Mouse (Mus musculus): ENCODE measurements around the gene Sdk1. TPM values are rescaled to one million over a fixed set of nuclear protein-coding genes. Genes with fewer than 3 reads are reported as not detected.

The Sdk1 gene
- polyA plus RNA-seq, 1 experiment from 2014 or later = 1.3 TPM

DNA sequence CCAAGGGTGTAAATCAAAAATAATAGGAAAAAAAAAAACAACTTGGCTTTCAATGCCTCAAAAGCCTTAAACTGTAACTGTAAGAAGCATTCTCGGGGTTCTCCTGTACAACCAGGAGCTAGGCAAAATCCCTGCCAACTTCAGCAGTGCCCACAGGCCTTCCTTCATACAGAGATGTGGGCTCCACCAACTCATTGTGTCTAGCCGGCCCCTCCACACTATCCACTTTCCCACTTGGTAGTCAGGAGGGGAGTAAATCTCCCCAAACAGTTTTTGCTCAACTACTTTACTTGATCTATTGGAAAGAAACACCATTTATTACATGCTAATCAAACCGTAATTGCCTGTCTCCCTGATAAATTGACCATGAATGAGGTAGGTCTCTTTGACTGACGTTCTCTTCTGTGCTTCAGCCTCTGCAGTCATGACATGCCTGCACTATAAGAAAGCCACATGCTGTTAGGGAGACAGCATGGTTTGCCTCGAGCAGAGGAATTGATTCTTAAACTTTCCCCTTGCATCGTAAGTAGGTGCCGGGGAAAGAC is 445.7 kb downstream of the Sdk1 start:
- WGBS = 30% methylated on average over 7 of the region's 7 CpGs
- peak; percentile 52; the same call in 1 of the 2 replicates for ATAC-seq
- peaks cover 4% of the 10 kb centered on the region; the same call in 1 of the 2 replicates for H3K4me1 ChIP-seq (replicated peaks; ENCODE audit: control insufficient read depth, insufficient read depth, low read length)

DNA sequence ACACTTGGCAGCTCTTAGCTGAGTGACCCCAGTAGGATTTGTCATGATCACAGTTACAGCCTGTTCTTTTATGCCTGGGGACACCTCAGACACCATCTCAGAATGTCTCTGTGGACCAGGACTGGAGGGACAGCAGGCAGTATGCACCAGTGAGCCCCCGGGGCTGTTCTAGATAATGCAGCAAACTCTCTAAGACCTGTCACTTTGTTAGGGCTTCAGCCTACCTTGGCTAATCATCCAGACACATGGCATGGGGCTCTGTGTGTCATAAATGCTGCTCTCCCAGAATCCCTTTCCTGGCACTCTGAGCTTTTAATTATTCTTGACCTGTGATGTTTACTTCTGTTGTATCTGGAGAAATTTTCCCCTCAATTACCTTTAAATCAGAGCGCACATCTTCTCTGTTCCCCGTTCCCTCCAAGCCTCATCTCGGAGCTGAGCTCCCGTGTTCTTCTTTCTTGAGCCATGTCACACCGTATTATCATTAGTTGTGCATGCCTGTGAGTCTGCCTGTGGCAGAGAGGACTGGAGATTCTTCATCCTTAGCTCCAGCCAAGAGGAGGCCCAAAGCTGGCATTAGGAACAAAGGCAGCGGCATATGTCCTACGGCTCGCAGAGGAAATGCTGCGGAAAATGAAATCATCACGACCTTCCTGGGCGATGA is 448.3 kb downstream of the Sdk1 start:
- H3K4me2 ChIP-seq (ENCODE audit: low read length) = no peak overlapping the region
- H3K36me3 ChIP-seq (ENCODE audit: control insufficient read depth, insufficient read depth) = no peaks in the 10 kb centered on the region
- H3K9ac ChIP-seq (replicated peaks; ENCODE audit: low read depth, low read length) = no peak overlapping the region
- no peak overlapping the region for H3K27ac ChIP-seq (ENCODE audit: low read length)
- 79% methylated on average over 12 of the region's 12 CpGs for WGBS
- no peak for ATAC-seq
- H3K4me3 ChIP-seq (replicated peaks; ENCODE audit: low read length) = no peak overlapping the region
- H3K9me3 ChIP-seq (ENCODE audit: control insufficient read depth, low read length) = no peaks in the 10 kb centered on the region
- H3K4me1 ChIP-seq (replicated peaks; ENCODE audit: control insufficient read depth, insufficient read depth, low read length) = peaks cover 7% of the 10 kb centered on the region; the same call in 1 of the 2 replicates
- H3K27me3 ChIP-seq (replicated peaks; ENCODE audit: control insufficient read depth, insufficient read depth, low read length) = no peaks in the 10 kb centered on the region

More for the DNA sequence above, 445.7 kb downstream of the Sdk1 start:
- no peak overlapping the region for H3K9ac ChIP-seq (replicated peaks; ENCODE audit: low read depth, low read length)
- H3K27me3 ChIP-seq (replicated peaks; ENCODE audit: control insufficient read depth, insufficient read depth, low read length) = no peaks in the 10 kb centered on the region
- no peak overlapping the region for H3K4me3 ChIP-seq (replicated peaks; ENCODE audit: low read length)
- H3K27ac ChIP-seq (ENCODE audit: low read length) = no peak overlapping the region
- no peaks in the 10 kb centered on the region for H3K9me3 ChIP-seq (ENCODE audit: control insufficient read depth, low read length)
- no peaks in the 10 kb centered on the region for H3K36me3 ChIP-seq (ENCODE audit: control insufficient read depth, insufficient read depth)
- H3K4me2 ChIP-seq (ENCODE audit: low read length) = no peak overlapping the region

DNA sequence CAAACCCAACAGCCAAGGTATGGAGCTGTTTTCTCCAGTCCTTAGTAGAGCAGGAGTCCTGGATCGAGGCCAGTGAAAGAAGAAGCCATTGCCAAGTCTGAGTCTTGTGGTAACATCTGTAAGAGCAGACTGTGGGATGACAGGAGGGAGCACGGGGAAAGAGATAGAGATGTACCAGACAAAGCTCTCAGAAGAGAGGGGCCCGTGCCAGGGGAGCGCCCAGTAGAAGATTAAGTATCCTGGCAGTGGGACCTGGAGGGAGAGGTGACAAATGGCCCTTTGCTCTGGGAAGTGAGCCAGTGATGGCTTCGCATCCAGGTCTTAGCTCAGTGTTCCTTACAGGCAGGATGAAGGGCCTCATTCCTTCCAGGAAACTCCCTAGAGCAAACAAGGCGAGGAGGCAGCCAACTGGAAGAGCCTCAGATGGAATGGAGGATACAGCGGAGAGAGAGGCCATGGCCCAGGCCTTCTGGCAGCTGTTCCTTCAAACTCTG is 450.2 kb downstream of the Sdk1 start:
- no peak overlapping the region for H3K4me3 ChIP-seq (replicated peaks; ENCODE audit: low read length)
- 78% methylated on average over 7 of the region's 7 CpGs for WGBS
- no peak overlapping the region for H3K4me2 ChIP-seq (ENCODE audit: low read length)
- H3K27ac ChIP-seq (ENCODE audit: low read length) = no peak overlapping the region
- no peaks in the 10 kb centered on the region for H3K36me3 ChIP-seq (ENCODE audit: control insufficient read depth, insufficient read depth)
- no peaks in the 10 kb centered on the region for H3K9me3 ChIP-seq (ENCODE audit: control insufficient read depth, low read length)
- H3K4me1 ChIP-seq (replicated peaks; ENCODE audit: control insufficient read depth, insufficient read depth, low read length) = peaks cover 7% of the 10 kb centered on the region; the same call in 1 of the 2 replicates
- H3K9ac ChIP-seq (replicated peaks; ENCODE audit: low read depth, low read length) = no peak overlapping the region
- H3K27me3 ChIP-seq (replicated peaks; ENCODE audit: control insufficient read depth, insufficient read depth, low read length) = 0 out of 2 replicates have a peak, but pooled peaks cover 1% of the 10 kb centered on the region
- ATAC-seq = no peak

DNA sequence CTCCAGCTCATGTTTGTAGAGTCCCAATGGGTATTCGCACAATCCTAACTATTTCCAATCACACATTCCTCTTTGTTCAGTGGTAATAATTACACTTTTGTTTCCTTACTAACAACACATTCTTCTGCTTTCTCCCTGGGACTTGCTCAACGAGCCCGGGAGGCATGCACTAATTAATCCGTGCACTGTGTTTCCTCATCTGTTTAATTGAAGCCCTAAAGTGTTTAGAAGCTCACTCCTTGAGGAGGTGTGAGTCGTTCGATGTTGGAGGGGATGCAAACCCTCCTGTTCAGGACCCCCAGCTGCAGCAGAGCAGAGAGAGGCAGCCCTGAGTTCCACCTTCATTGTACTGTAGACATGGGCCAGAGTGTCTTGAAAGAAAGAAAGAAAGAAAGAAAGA is 452.4 kb downstream of the Sdk1 start:
- Histone ChIP-seq H3K36me3 (ENCODE audit: control insufficient read depth, insufficient read depth) (no peaks in the 10 kb centered on the region), H3K4me3 (replicated peaks; ENCODE audit: low read length) (no peak overlapping the region), H3K27me3 (replicated peaks; ENCODE audit: control insufficient read depth, insufficient read depth, low read length) (0 out of 2 replicates have a peak, but pooled peaks cover 3% of the 10 kb centered on the region), H3K9me3 (ENCODE audit: control insufficient read depth, low read length) (no peaks in the 10 kb centered on the region), H3K9ac (replicated peaks; ENCODE audit: low read depth, low read length) (no peak overlapping the region), H3K4me1 (replicated peaks; ENCODE audit: control insufficient read depth, insufficient read depth, low read length) (peaks cover 8% of the 10 kb centered on the region; the same call in 1 of the 2 replicates), H3K4me2 (ENCODE audit: low read length) (no peak overlapping the region), H3K27ac (ENCODE audit: low read length) (no peak overlapping the region)
- WGBS = 4% methylated on average over 6 of the region's 6 CpGs
- ATAC-seq = no peak

DNA sequence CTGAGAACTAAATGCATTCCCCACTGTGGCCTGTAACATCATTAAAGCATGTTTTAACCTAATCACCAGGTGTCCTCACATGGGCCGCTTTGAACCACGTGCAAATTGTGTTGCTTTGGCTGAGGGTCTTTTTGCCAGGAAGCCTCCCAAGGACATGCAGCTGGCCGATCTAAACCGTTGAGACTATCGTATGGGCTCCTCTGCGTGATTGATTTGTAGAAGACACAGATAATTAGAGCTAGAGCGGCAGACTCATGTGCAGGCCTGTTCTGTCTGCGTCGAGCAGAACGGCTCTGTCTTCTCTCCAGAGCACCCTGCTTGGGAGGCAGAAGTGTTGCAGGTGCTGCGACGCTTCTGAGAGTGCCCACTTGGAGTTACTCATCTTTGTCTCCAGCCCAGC is 453.6 kb downstream of the Sdk1 start:
- no peak for ATAC-seq
- Histone ChIP-seq H3K9me3 (ENCODE audit: control insufficient read depth, low read length) (no peaks in the 10 kb centered on the region), H3K27me3 (replicated peaks; ENCODE audit: control insufficient read depth, insufficient read depth, low read length) (0 out of 2 replicates have a peak, but pooled peaks cover 3% of the 10 kb centered on the region), H3K36me3 (ENCODE audit: control insufficient read depth, insufficient read depth) (no peaks in the 10 kb centered on the region), H3K27ac (ENCODE audit: low read length) (no peak overlapping the region), H3K4me2 (ENCODE audit: low read length) (no peak overlapping the region), H3K4me1 (replicated peaks; ENCODE audit: control insufficient read depth, insufficient read depth, low read length) (peaks cover 10% of the 10 kb centered on the region; the same call in 1 of the 2 replicates), H3K4me3 (replicated peaks; ENCODE audit: low read length) (no peak overlapping the region), H3K9ac (replicated peaks; ENCODE audit: low read depth, low read length) (no peak overlapping the region)
- 24% methylated on average over 12 of the region's 12 CpGs for WGBS

DNA sequence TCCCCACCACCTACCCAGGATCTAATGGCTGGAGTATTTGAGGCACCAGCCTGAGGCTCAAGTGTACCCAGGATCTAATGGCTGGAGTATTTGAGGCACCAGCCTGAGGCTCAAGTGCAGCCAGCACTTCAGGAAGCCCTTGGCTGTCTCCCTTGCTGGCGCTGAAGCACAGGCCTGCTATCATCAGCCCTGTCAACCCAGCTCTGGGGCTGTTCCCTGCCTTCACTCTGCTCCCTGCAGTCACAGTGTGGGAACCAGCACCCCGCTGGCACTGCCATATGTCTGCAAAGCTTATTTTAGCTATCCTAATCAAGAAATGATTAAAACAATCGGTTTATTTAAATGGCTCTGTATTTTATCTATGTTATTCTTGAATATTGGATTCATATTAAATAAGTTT is 457.1 kb downstream of the Sdk1 start:
- H3K36me3 ChIP-seq (ENCODE audit: control insufficient read depth, insufficient read depth) = no peaks in the 10 kb centered on the region
- ATAC-seq = peak; percentile 71; the same call in 1 of the 2 replicates
- H3K4me1 ChIP-seq (replicated peaks; ENCODE audit: control insufficient read depth, insufficient read depth, low read length) = peaks cover 8% of the 10 kb centered on the region; the same call in 1 of the 2 replicates
- WGBS = 43% methylated on average over 3 of the region's 3 CpGs
- H3K4me2 ChIP-seq (ENCODE audit: low read length) = no peak overlapping the region
- no peak overlapping the region for H3K4me3 ChIP-seq (replicated peaks; ENCODE audit: low read length)
- H3K27me3 ChIP-seq (replicated peaks; ENCODE audit: control insufficient read depth, insufficient read depth, low read length) = 0 out of 2 replicates have a peak, but pooled peaks cover 3% of the 10 kb centered on the region
- H3K9ac ChIP-seq (replicated peaks; ENCODE audit: low read depth, low read length) = no peak overlapping the region
- no peak overlapping the region for H3K27ac ChIP-seq (ENCODE audit: low read length)
- no peaks in the 10 kb centered on the region for H3K9me3 ChIP-seq (ENCODE audit: control insufficient read depth, low read length)

DNA sequence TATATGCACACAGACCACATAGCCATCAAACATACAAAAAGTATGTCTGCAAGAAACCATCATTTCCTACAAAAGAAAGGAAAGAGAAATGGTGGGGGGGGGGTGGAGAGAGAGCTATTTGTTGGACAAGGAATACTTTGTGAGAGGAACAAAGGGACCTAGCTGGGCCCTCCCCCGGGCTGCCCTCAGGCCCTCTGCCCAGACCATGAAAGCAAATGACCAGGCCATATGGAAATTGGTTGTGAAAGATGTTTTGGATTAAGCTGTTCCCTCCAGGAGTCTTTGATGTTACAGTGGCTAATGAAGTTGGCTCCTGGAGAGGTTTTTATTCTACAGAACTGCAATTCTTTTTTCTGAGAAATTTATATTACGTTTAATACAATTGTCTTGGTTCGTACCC is 479.5 kb downstream of the Sdk1 start:
- no peaks in the 10 kb centered on the region for H3K27me3 ChIP-seq (replicated peaks; ENCODE audit: control insufficient read depth, insufficient read depth, low read length)
- peaks cover 3% of the 10 kb centered on the region; the same call in 1 of the 2 replicates for H3K4me1 ChIP-seq (replicated peaks; ENCODE audit: control insufficient read depth, insufficient read depth, low read length)
- 9% methylated on average over 3 of the region's 3 CpGs for WGBS
- no peaks in the 10 kb centered on the region for H3K9me3 ChIP-seq (ENCODE audit: control insufficient read depth, low read length)
- ATAC-seq = no peak
- no peak overlapping the region for H3K9ac ChIP-seq (replicated peaks; ENCODE audit: low read depth, low read length)
- H3K27ac ChIP-seq (ENCODE audit: low read length) = no peak overlapping the region
- H3K4me3 ChIP-seq (replicated peaks; ENCODE audit: low read length) = no peak overlapping the region
- H3K36me3 ChIP-seq (ENCODE audit: control insufficient read depth, insufficient read depth) = no peaks in the 10 kb centered on the region
- H3K4me2 ChIP-seq (ENCODE audit: low read length) = no peak overlapping the region

DNA sequence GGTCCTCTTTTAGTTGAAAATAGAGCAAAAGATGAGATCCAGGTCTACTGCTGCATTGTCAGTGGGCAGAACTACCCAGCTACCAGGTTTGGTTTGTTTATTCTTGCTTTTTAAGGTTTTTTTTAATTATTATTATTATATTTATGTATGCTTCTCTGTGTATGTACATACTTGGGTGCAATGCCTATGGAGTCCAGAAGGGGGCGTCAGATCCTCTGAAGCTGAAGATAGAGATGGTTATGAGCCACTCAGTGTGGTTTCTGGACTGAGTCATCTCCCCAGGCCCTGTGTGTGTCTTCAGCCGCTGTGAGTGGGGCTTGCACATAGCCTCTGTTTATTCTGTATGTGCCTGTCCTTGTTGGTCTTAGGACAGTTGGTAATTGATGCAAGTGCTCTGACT is 486.7 kb downstream of the Sdk1 start:
- Histone ChIP-seq H3K4me1 (replicated peaks; ENCODE audit: control insufficient read depth, insufficient read depth, low read length) (no peaks in the 10 kb centered on the region), H3K4me3 (replicated peaks; ENCODE audit: low read length) (no peak overlapping the region), H3K9ac (replicated peaks; ENCODE audit: low read depth, low read length) (no peak overlapping the region), H3K4me2 (ENCODE audit: low read length) (no peak overlapping the region), H3K27ac (ENCODE audit: low read length) (no peak overlapping the region), H3K9me3 (ENCODE audit: control insufficient read depth, low read length) (no peaks in the 10 kb centered on the region), H3K36me3 (ENCODE audit: control insufficient read depth, insufficient read depth) (no peaks in the 10 kb centered on the region), H3K27me3 (replicated peaks; ENCODE audit: control insufficient read depth, insufficient read depth, low read length) (no peaks in the 10 kb centered on the region)
- ATAC-seq = no peak
- 65% methylated on average over 2 of the region's 2 CpGs for WGBS

DNA sequence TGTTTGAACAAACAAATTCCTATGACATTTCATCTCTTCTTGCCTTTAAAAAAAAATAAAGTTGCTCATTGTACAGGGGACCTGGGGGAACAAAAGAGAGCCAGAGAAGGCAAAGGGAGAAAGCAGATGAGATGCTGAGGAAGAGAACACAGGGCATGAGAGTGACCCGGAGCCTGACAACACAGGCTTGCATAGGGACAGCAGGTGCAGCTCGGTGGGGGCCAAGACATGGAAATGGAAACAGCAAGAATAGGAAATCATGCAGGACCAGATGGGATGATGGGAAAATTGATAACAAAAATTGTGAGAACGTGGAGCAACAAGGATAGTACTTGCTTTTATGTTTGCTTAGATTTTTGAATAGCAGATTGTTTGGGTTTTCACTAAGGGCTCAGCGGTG is 488.7 kb downstream of the Sdk1 start:
- H3K4me3 ChIP-seq (replicated peaks; ENCODE audit: low read length) = no peak overlapping the region
- H3K36me3 ChIP-seq (ENCODE audit: control insufficient read depth, insufficient read depth) = no peaks in the 10 kb centered on the region
- H3K4me2 ChIP-seq (ENCODE audit: low read length) = no peak overlapping the region
- H3K27me3 ChIP-seq (replicated peaks; ENCODE audit: control insufficient read depth, insufficient read depth, low read length) = no peaks in the 10 kb centered on the region
- WGBS = 48% methylated on average over 4 of the region's 4 CpGs
- H3K9me3 ChIP-seq (ENCODE audit: control insufficient read depth, low read length) = no peaks in the 10 kb centered on the region
- H3K4me1 ChIP-seq (replicated peaks; ENCODE audit: control insufficient read depth, insufficient read depth, low read length) = no peaks in the 10 kb centered on the region
- ATAC-seq = no peak
- no peak overlapping the region for H3K27ac ChIP-seq (ENCODE audit: low read length)
- H3K9ac ChIP-seq (replicated peaks; ENCODE audit: low read depth, low read length) = no peak overlapping the region

All from forebrain, embryonic 16.5 days (tissue).